Mouse (Mus musculus): ENCODE results near the gene Pcf11.

Gene Pcf11

DNA sequence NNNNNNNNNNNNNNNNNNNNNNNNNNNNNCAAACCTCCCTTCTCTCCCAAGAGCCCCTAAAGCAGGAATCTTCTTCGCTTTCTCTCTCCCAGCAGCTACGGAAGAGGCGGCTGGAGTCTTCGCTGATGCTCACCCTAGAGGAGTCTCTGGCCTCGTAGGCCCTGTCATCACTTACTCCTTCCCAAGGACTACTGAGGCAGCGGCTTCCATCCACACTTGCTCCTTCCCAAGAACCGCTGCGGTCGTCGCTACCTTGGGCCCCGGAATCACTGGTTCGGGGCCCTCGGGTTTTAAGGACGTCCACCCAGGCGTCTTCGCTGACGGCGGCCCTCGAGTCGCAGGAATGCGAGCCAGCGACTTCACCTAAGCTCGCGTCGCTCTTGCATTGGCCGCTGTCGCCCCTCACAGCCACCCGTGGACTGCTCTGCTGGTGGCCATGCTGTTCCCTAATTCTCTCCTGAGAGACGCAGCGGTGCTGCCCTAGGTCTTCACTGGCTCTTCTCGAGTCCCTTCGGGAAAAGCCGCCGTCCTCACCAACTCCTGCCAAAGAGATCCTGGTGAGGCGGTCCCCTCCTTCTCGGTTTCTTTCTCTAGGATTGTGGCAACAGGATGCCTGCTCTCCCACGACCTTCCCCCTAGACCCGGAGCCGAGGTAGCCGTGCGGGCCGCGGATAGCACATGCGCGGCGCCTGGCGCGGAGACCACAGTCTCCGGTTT, 33.3 kb downstream of the Pcf11 start:
- no peak for DNase-seq

DNA sequence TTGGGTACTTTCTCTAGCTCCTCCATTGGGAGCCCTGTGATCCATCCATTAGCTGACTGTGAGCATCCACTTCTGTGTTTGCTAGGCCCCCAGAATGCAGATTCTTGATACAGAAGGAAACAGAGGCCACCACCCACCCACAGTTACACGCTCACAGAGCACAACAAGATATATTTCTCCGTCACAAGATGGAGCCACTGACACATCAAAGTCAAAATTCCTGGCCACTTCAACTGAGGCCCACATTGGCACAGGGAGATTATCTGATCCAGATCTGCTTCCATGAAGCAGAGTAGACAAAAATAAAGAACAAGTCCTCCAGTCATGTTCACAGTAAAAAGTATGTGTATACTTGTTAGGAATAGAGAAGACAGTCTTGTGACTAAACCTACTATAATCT, 39.6 kb downstream of the Pcf11 start:
- DNase-seq, result no peak

DNA sequence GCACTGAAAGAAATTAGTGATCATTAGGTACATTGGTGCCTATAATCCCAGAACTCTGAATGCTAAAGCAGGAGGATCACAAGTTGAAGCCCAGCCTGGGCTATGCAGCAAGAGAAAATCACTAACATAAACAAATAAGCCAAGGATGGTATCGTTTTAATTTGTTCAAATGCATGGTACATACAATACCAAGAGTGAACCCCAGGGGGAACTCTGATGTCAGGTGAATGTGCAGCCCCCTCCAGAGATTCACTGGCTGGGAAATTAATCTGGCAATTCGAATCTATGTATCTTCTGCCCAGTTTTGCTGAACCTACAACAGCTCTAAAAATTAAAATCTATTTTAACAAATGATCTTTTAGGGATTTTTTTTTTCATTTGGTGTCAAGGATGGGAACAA, 45.2 kb downstream of the Pcf11 start:
- DNase-seq, result no peak

DNA sequence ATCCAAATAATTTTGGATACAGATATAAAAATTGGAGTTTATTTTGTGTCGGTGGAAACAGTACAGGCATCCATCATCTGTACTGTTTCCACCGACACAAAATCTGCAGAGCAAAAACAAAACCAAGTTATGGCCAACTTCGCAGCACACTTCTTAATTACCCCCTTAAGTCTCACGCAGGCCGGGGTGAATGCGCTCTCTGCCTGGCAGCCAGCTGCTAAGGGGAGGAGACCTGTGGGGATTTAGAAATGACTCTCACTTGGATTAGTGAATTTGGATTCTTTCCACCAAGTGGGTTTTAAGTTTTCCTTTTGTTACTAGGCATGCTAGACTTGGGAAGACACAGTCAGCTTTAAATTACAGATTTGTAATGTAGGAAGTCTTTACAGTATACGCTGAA, 58.9 kb downstream of the Pcf11 start:
- DNase-seq, result no peak

DNA sequence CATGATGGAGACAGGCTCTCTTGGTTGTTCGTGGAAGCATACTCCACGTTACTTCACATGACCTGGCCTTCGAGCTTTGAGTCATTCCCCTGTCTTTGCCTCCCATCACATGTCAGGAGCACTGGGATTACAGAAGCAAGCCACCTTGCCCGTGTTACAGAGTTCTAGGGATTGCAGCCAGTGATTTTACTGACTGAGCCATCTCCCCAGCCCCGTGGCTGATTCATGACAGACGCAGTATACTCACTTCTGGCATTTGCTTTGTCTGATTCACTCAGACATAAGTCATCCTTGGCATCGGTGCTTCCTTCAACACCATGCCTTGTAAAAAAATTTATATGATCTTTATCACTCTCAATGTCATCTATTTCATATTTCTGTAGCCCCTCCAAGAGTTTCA, 64.8 kb downstream of the Pcf11 start:
- DNase-seq, result no peak
